Mouse (Mus musculus): ENCODE data around the gene 4933417A18Rik. TPM values are rescaled to one million over a fixed set of nuclear protein-coding genes. Genes with fewer than 3 reads are reported as not detected.
"Not testable (repeated sequence)": the region's sequence is repeated elsewhere in the genome, so short reads cannot be mapped to it uniquely, and the experiment has no call there.

The 4933417A18Rik gene
- polyA plus RNA-seq, 1 experiment, result not detected

GRCm38 (mm10) chr13:34956901-34957300 is 32.7 kb downstream of the 4933417A18Rik start:
- TF ChIP-seq POLR2A (IDR thresholded peaks at IDR 0.05; ENCODE audit: borderline replicate concordance, extremely low read depth, insufficient read depth, insufficient read length, poor library complexity, severe bottlenecking) (no peak), CTCF (IDR thresholded peaks at IDR 0.05; ENCODE audit: borderline replicate concordance, extremely low read depth, insufficient read depth, insufficient read length) (no peak)
- no peak for DNase-seq (ENCODE audit: low read depth)

GRCm38 (mm10) chr13:34958158-34958557 is 33.9 kb downstream of the 4933417A18Rik start:
- DNase-seq (ENCODE audit: low read depth), result peak; percentile 46

GRCm38 (mm10) chr13:34960996-34961770 is 37.0 kb downstream of the 4933417A18Rik start:
- no peak for TF ChIP-seq POLR2A (IDR thresholded peaks at IDR 0.05; ENCODE audit: borderline replicate concordance, extremely low read depth, insufficient read depth, insufficient read length, poor library complexity, severe bottlenecking)
- DNase-seq (ENCODE audit: low read depth), result no peak

- no peak for TF ChIP-seq CTCF (IDR thresholded peaks at IDR 0.05; ENCODE audit: borderline replicate concordance, extremely low read depth, insufficient read depth, insufficient read length)
- no peak for TF ChIP-seq POLR2A (IDR thresholded peaks at IDR 0.05; ENCODE audit: borderline replicate concordance, extremely low read depth, insufficient read depth, insufficient read length, poor library complexity, severe bottlenecking)
- DNase-seq (ENCODE audit: low read depth), result peak; percentile 47
Observed at GRCm38 (mm10) chr13:34963511-34964397, 39.5 kb downstream of the 4933417A18Rik start, which contains the start of gene Eci3. Eci3 (minus strand) TSS chr13:34963810.

GRCm38 (mm10) chr13:34964419-34964818 is 40.2 kb downstream of the 4933417A18Rik start:
- TF ChIP-seq POLR2A (IDR thresholded peaks at IDR 0.05; ENCODE audit: borderline replicate concordance, extremely low read depth, insufficient read depth, insufficient read length, poor library complexity, severe bottlenecking) (no peak), CTCF (IDR thresholded peaks at IDR 0.05; ENCODE audit: borderline replicate concordance, extremely low read depth, insufficient read depth, insufficient read length) (no peak)
- DNase-seq (ENCODE audit: low read depth), result peak; percentile 17

GRCm38 (mm10) chr13:34964866-34965265 is 40.7 kb downstream of the 4933417A18Rik start:
- TF ChIP-seq POLR2A (IDR thresholded peaks at IDR 0.05; ENCODE audit: borderline replicate concordance, extremely low read depth, insufficient read depth, insufficient read length, poor library complexity, severe bottlenecking) (no peak), CTCF (IDR thresholded peaks at IDR 0.05; ENCODE audit: borderline replicate concordance, extremely low read depth, insufficient read depth, insufficient read length) (no peak)
- DNase-seq (ENCODE audit: low read depth), result peak; percentile 15

- not testable (repeated sequence) for DNase-seq (ENCODE audit: low read depth)
Observed at GRCm38 (mm10) chr13:34965647-34966046, 41.4 kb downstream of the 4933417A18Rik start.

GRCm38 (mm10) chr13:34972456-34972855 is 48.2 kb downstream of the 4933417A18Rik start:
- not testable (repeated sequence) for DNase-seq (ENCODE audit: low read depth)

GRCm38 (mm10) chr13:34973149-34973548 is 48.9 kb downstream of the 4933417A18Rik start:
- no peak for TF ChIP-seq POLR2A (IDR thresholded peaks at IDR 0.05; ENCODE audit: borderline replicate concordance, extremely low read depth, insufficient read depth, insufficient read length, poor library complexity, severe bottlenecking)
- peak; percentile 22; the same call in 1 of the 2 replicates for TF ChIP-seq CTCF (IDR thresholded peaks at IDR 0.05; ENCODE audit: borderline replicate concordance, extremely low read depth, insufficient read depth, insufficient read length)
- DNase-seq (ENCODE audit: low read depth), result peak; percentile 53

- TF ChIP-seq POLR2A (IDR thresholded peaks at IDR 0.05; ENCODE audit: borderline replicate concordance, extremely low read depth, insufficient read depth, insufficient read length, poor library complexity, severe bottlenecking), result no peak
- peak; percentile 4; the same call in 1 of the 2 replicates for TF ChIP-seq CTCF (IDR thresholded peaks at IDR 0.05; ENCODE audit: borderline replicate concordance, extremely low read depth, insufficient read depth, insufficient read length)
- no peak for DNase-seq (ENCODE audit: low read depth)
Observed at GRCm38 (mm10) chr13:34973770-34974169, 49.6 kb downstream of the 4933417A18Rik start.

GRCm38 (mm10) chr13:34976116-34976515 is 51.9 kb downstream of the 4933417A18Rik start:
- no peak for TF ChIP-seq CTCF (IDR thresholded peaks at IDR 0.05; ENCODE audit: borderline replicate concordance, extremely low read depth, insufficient read depth, insufficient read length)
- no peak for TF ChIP-seq POLR2A (IDR thresholded peaks at IDR 0.05; ENCODE audit: borderline replicate concordance, extremely low read depth, insufficient read depth, insufficient read length, poor library complexity, severe bottlenecking)
- DNase-seq (ENCODE audit: low read depth), result no peak

- TF ChIP-seq CTCF (IDR thresholded peaks at IDR 0.05; ENCODE audit: borderline replicate concordance, extremely low read depth, insufficient read depth, insufficient read length) (no peak), POLR2A (IDR thresholded peaks at IDR 0.05; ENCODE audit: borderline replicate concordance, extremely low read depth, insufficient read depth, insufficient read length, poor library complexity, severe bottlenecking) (no peak)
Observed at GRCm38 (mm10) chr13:34977410-34977809, 53.2 kb downstream of the 4933417A18Rik start.

GRCm38 (mm10) chr13:34978635-34979034 is 54.4 kb downstream of the 4933417A18Rik start:
- not testable (repeated sequence) for DNase-seq (ENCODE audit: low read depth)

More at GRCm38 (mm10) chr13:34977410-34977809, 53.2 kb downstream of the 4933417A18Rik start:
- DNase-seq (ENCODE audit: low read depth), result no peak

- DNase-seq (ENCODE audit: low read depth), result not testable (repeated sequence)
Observed at GRCm38 (mm10) chr13:34983479-34983878, 59.3 kb downstream of the 4933417A18Rik start.

Measured in brain, embryonic 14.5 days (tissue).